28 mouse cellular contexts compared by ENCODE assay signal in the genomic region with DNA sequence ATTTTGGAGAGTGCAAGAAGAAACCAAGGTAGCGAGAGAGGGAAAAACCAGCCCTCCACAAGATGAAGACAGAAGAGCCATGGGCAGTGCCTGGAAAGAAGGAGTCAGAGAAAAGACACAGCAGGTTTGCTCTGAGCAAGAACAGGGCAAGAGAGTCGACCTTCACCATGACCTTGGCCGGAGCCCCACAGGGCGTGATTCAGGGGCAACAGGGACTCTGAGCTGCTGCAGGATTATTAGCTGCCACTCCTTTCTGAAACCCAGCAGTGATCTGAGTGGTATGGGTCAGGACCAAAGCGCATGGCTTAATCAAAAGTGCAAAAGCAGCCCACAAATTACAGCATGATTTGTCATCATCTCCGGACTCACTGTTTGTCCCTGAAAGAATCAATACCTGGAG. TPM values are rescaled to one million over a fixed set of nuclear protein-coding genes. Genes with fewer than 3 reads are reported as not detected.
DNase-seq lines count a peak whose midpoint lies in the region; TF ChIP-seq lines count a peak whose summit lies in the region.
"Had no signal": no experiment of that assay in that cellular context is flagged by ENCODE, and none has a peak within 500 bp of the region (broad histone marks: within the 10 kb centered on the region; RNA-seq: fewer than 3 reads in every experiment).

No protein-coding gene starts in this region.

- TF ChIP-seq POLR2A in small intestine, adult 2 months (IDR thresholded peaks at IDR 0.05; ENCODE audit: low read depth, low read length): no peak

- H3K27me3 ChIP-seq in small intestine, adult 2 months (ENCODE audit: control insufficient read depth, insufficient read depth, low read length): no peaks in the 10 kb centered on the region
- H3K27me3 ChIP-seq: forebrain, embryonic 13.5 days; hindbrain, embryonic 12.5 days; hindbrain, embryonic 15.5 days had no signal

- peak overlapping the region; percentile 53 for H3K27ac ChIP-seq in small intestine, adult 2 months (ENCODE audit: insufficient read depth, low read depth, low read length)
- H3K27ac ChIP-seq: forebrain, embryonic 10.5 days; forebrain, embryonic 13.5 days; heart, adult 2 months; hindbrain, embryonic 12.5 days; hindbrain, embryonic 15.5 days had no signal

- no peak for TF ChIP-seq CTCF in small intestine, adult 2 months (IDR thresholded peaks at IDR 0.05; ENCODE audit: extremely low read depth, insufficient read length, insufficient replicate concordance, low read depth, low read length)

- DNase-seq in heart, adult 11 months: peak; percentile 52
- DNase-seq in heart, adult 9 months (ENCODE audit: low spot score in 2 of 2): no peak
- peak; percentile 3 for DNase-seq in ZHBTc4 (ENCODE audit: low read depth, low spot score)
- DNase-seq in adrenal gland, postnatal 14 days: peak; percentile 39
- DNase-seq in layer of hippocampus, adult 9-11 months: no peak
- DNase-seq in gastrocnemius, postnatal 25 days: no peak
- no peak for DNase-seq in layer of hippocampus, adult 11-12 months (ENCODE audit: low spot score)
- DNase-seq: cerebellum, adult 11 months; cerebellum, adult 8-10 months; cerebellum, postnatal 10 days; cerebellum, postnatal 36 days; gastrocnemius, postnatal 14 days; heart, adult 2 months; kidney, adult 11 months; kidney, adult 8-10 months had no signal

- peaks cover 12% of the 10 kb centered on the region for H3K4me1 ChIP-seq in small intestine, adult 2 months (ENCODE audit: control insufficient read depth, insufficient read depth, insufficient read length, low read length)
- H3K4me1 ChIP-seq: forebrain, embryonic 13.5 days; hindbrain, embryonic 12.5 days; hindbrain, embryonic 15.5 days had no signal

- H3K4me3 ChIP-seq in small intestine, adult 2 months (ENCODE audit: low read depth, low read length): no peak overlapping the region
- H3K4me3 ChIP-seq: forebrain, embryonic 10.5 days; forebrain, embryonic 13.5 days; heart, adult 2 months; hindbrain, embryonic 12.5 days; hindbrain, embryonic 15.5 days had no signal

- 48% methylated on average over 6 of the region's 6 CpGs for WGBS in small intestine, adult 2 months

- H3K36me3 ChIP-seq in small intestine, adult 2 months (ENCODE audit: control insufficient read depth, insufficient read depth, low read length): peaks cover 22% of the 10 kb centered on the region
- H3K36me3 ChIP-seq: forebrain, embryonic 10.5 days; hindbrain, embryonic 12.5 days; hindbrain, embryonic 15.5 days had no signal

RNA-seq across cellular contexts. Expression of gene Atp10b, which starts 36.6 kb away (rescaled TPM):
- 0.07 TPM in 1 of 2 replicates, not detected in the other for total RNA-seq in adrenal gland, postnatal 14 days (2021)
- 12.0 and 15.2 TPM in 2 replicates for polyA plus RNA-seq in small intestine, adult 2 months (2012; rRNA removed)
- total RNA-seq in gastrocnemius, postnatal 25 days (2021): not detected
- total RNA-seq: ES-E14; gastrocnemius, adult 18-20 months; heart, adult 2 months; heart, postnatal 25 days; hematopoietic stem cell, adult 5-6 weeks had no signal
- polyA plus RNA-seq: CD4-positive, CD25-positive, alpha-beta regulatory T cell, adult 4 months; forebrain, embryonic 10.5 days; heart, embryonic 11.5 days; heart, embryonic 14.5 days; heart, postnatal 0 days had no signal

Comparison
In these comparisons a context has a peak if more than half of its experiments do, and no peak if none do; other contexts are left out.
1. DNase-seq: peak in heart, adult 11 months (single experiment), ZHBTc4 (single experiment) and adrenal gland, postnatal 14 days (single experiment); none in heart, adult 9 months (0 of 2), layer of hippocampus, adult 9-11 months (single experiment), gastrocnemius, postnatal 25 days (single experiment) and layer of hippocampus, adult 11-12 months (single experiment).